Mouse (Mus musculus) duodenum, adult 2 months (tissue): ENCODE results near the gene Kpna4. TPM values are rescaled to one million over a fixed set of nuclear protein-coding genes. Genes with fewer than 3 reads are reported as not detected.

Source experiments
- polyA plus RNA-seq: library from polyadenylated mRNA; depleted of rRNA; stranded (reverse); fragments of >200 nt; gene quantifications from 2 replicates; pipeline ENCODE4 v1.2.3, GENCODE M21; 2012; ENCODE audit warnings: low replicate concordance; rRNA removed

Kpna4 gene
- 2.3 and 2.6 TPM in 2 replicates for polyA plus RNA-seq

GRCm38 (mm10) chr3:69126509-69127345 is at the start of gene Kpna4:
Gene Kpna4, minus strand, starts transcription at chr3:69127113.

GRCm38 (mm10) chr3:69044645-69045399 is 82.1 kb downstream of the Kpna4 start, which contains the start of gene Trim59:
Gene Trim59, minus strand, starts transcription at chr3:69044755.

Other genes with a start within 250 kb of the Kpna4 start
- 0.08 and 0.27 TPM in 2 replicates for gene Ift80, start 122.5 kb downstream of the Kpna4 start, polyA plus RNA-seq
- gene Smc4, start 122.4 kb downstream of the Kpna4 start, polyA plus RNA-seq = 1.8 and 4.2 TPM in 2 replicates
- 1.2 and 1.8 TPM in 2 replicates for gene Trim59, start 82.4 kb downstream of the Kpna4 start, polyA plus RNA-seq
- gene Arl14, start 95.3 kb upstream of the Kpna4 start, polyA plus RNA-seq = 0.77 and 0.83 TPM in 2 replicates
- gene Ppm1l, start 189.7 kb upstream of the Kpna4 start, polyA plus RNA-seq = 0.70 and 1.5 TPM in 2 replicates